Mouse (Mus musculus) lung, postnatal 4 days (tissue): ENCODE results near the gene Entpd2.

ENCODE experiments used
- DNase-seq, 2 experiments: peaks; one replicate each; pipeline ENCODE4 v3.0.0; 2021

Entpd2 gene

GRCm38 (mm10) chr2:25395721-25396596 is at the start of gene Entpd2:
TSS of gene Entpd2 (plus strand) at chr2:25395874.
- DNase-seq = peak; percentile 41 to 50

GRCm38 (mm10) chr2:25348162-25348561 is 47.5 kb upstream of the Entpd2 start:
- no peak for DNase-seq

GRCm38 (mm10) chr2:25349499-25349898 is 46.2 kb upstream of the Entpd2 start:
- no peak for DNase-seq

- no peak for DNase-seq
Observed at GRCm38 (mm10) chr2:25350701-25351100, 45.0 kb upstream of the Entpd2 start.

- no peak for DNase-seq
Observed at GRCm38 (mm10) chr2:25354211-25354610, 41.5 kb upstream of the Entpd2 start.

GRCm38 (mm10) chr2:25355419-25356066 is 40.1 kb upstream of the Entpd2 start:
- no peak for DNase-seq

- peak; percentile 84 for DNase-seq
Observed at GRCm38 (mm10) chr2:25356208-25357079, 39.2 kb upstream of the Entpd2 start, which contains the start of gene Dpp7. TSS of gene Dpp7 (minus strand) at chr2:25356359.

GRCm38 (mm10) chr2:25359848-25360247 is 35.8 kb upstream of the Entpd2 start:
- DNase-seq = no peak

GRCm38 (mm10) chr2:25363478-25364178 is 32.0 kb upstream of the Entpd2 start:
- peak; percentile 41 to 66 for DNase-seq

- DNase-seq = no peak
Observed at GRCm38 (mm10) chr2:25364313-25364712, 31.4 kb upstream of the Entpd2 start.

- DNase-seq = no peak
Observed at GRCm38 (mm10) chr2:25364761-25365090, 30.9 kb upstream of the Entpd2 start.

- peak; percentile 85 to 91 for DNase-seq
Observed at GRCm38 (mm10) chr2:25365091-25365761, 30.4 kb upstream of the Entpd2 start, which contains the start of gene Uap1l1. TSS of gene Uap1l1 (minus strand) at chr2:25365682.

GRCm38 (mm10) chr2:25369996-25370395 is 25.7 kb upstream of the Entpd2 start:
- no peak for DNase-seq

- peak; percentile 89 to 91 for DNase-seq
Observed at GRCm38 (mm10) chr2:25371764-25372643, 23.7 kb upstream of the Entpd2 start, which contains the start of gene Sapcd2. TSS of gene Sapcd2 (plus strand) at chr2:25372321.

GRCm38 (mm10) chr2:25372644-25373391 is 22.9 kb upstream of the Entpd2 start:
- no peak for DNase-seq

- no peak for DNase-seq
Observed at GRCm38 (mm10) chr2:25373431-25373830, 22.2 kb upstream of the Entpd2 start.

- DNase-seq = peak in 1 of 2 experiments; percentile 56
Observed at GRCm38 (mm10) chr2:25376589-25376988, 19.1 kb upstream of the Entpd2 start.

GRCm38 (mm10) chr2:25384492-25384891 is 11.2 kb upstream of the Entpd2 start:
- DNase-seq = no peak

GRCm38 (mm10) chr2:25391266-25391665 is 4.4 kb upstream of the Entpd2 start:
- no peak for DNase-seq
